Mouse (Mus musculus) heart, embryonic 12.5 days (tissue): ENCODE data around the gene Dhx9. TPM values are rescaled to one million over a fixed set of nuclear protein-coding genes. Genes with fewer than 3 reads are reported as not detected.

Experiments
- ATAC-seq: fragments of 200-750 bp; cut with Nextera tagmentation; 2 replicates; pipeline ENCODE4 v1.8.0; 2017; ENCODE audit warnings: moderate TSS enrichment, moderate library complexity; ENCODE audit not compliant: insufficient number of reproducible peaks, low FRiP score
- H3K27ac ChIP-seq: fragments of 300-500 bp; sonication (generic); 2 replicates; pipeline ENCODE4 v1.5.1; 2016; ENCODE audit warnings: mild to moderate bottlenecking, moderate library complexity; ENCODE audit not compliant: poor library complexity, severe bottlenecking
- H3K27me3 ChIP-seq: fragments of 300-500 bp; sonication (generic); replicated peaks from 2 replicates; pipeline ENCODE4 v1.6.1; 2016; ENCODE audit warnings: mild to moderate bottlenecking, moderate library complexity
- H3K36me3 ChIP-seq: fragments of 300-500 bp; sonication (generic); 2 replicates; pipeline ENCODE4 v1.6.1; 2016; ENCODE audit warnings: mild to moderate bottlenecking, moderate library complexity
- H3K4me1 ChIP-seq: fragments of 300-500 bp; sonication (generic); replicated peaks from 2 replicates; pipeline ENCODE4 v1.6.1; 2016; ENCODE audit warnings: mild to moderate bottlenecking
- H3K4me2 ChIP-seq: fragments of 300-500 bp; sonication (generic); 2 replicates; pipeline ENCODE4 v1.6.1; 2016; ENCODE audit warnings: mild to moderate bottlenecking, moderate library complexity
- H3K4me3 ChIP-seq: fragments of 300-500 bp; sonication (generic); 2 replicates; pipeline ENCODE4 v1.5.1; 2016; ENCODE audit warnings: mild to moderate bottlenecking
- H3K9ac ChIP-seq: fragments of 300-500 bp; sonication (generic); 2 replicates; pipeline ENCODE4 v1.6.1; 2016; ENCODE audit warnings: mild to moderate bottlenecking, moderate library complexity
- H3K9me3 ChIP-seq: fragments of 300-500 bp; sonication (generic); replicated peaks from 2 replicates; pipeline ENCODE4 v1.6.1; 2016; ENCODE audit warnings: mild to moderate bottlenecking, moderate library complexity
- WGBS: fragments of 180-500 bp; shearing (Covaris S2); methylation state at CpG from one replicate; pipeline ENCODE4 v1.1.7; 2016; 5-methylcytosine and 5-hydroxymethylcytosine counted together
- polyA plus RNA-seq: library from polyadenylated mRNA; unstranded; fragments of >200 nt; fragmentation: Nextera tagmentation; extraction: Ambion mirVana; gene quantifications from 2 replicates; pipeline ENCODE4 v1.2.1, GENCODE M21; 2016

Dhx9 gene
- polyA plus RNA-seq, 1 experiment from 2014 or later, result 24.7 TPM

DNA sequence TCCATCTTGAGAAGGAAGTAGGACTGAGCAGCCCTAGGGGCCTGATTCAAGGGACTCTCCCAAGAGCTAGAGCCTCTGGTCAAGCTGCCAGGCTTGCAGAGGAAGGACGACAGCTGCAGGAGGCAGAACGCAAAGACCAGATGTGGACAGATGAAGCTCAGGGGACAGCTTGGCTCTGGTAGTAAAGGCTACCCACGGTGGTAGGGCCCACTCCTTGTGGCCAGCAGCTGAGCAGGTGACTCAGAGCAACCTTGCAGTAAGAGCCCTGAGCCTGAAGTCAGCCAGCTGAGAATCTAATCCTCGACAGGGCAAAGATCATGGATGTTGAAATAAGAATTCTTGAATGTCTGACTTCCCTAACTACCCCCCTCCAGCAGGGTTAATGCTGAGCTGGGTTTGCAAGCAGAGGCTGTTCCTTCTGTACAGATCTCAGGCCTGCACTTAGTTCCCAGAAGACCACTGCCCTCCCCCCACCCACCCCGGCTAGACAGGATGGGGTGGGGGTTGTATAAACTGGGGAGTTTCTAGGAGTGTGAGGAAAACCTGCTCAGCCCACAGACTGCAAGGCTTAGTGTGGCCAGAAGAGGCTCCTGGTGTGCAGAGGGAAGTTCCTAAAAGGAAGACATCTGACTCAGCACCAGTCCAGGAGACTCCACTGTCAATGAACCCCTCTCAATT, 14.3 kb upstream of the Dhx9 start:
- ATAC-seq, result no peak
- H3K36me3 ChIP-seq, result no peaks in the 10 kb centered on the region
- no peaks in the 10 kb centered on the region for H3K9me3 ChIP-seq
- no peaks in the 10 kb centered on the region for H3K4me1 ChIP-seq
- H3K9ac ChIP-seq, result no peak overlapping the region
- WGBS, result 55% methylated on average over 5 of the region's 5 CpGs
- H3K4me3 ChIP-seq, result no peak overlapping the region
- no peaks in the 10 kb centered on the region for H3K27me3 ChIP-seq
- H3K4me2 ChIP-seq, result no peak overlapping the region
- no peak overlapping the region for H3K27ac ChIP-seq

DNA sequence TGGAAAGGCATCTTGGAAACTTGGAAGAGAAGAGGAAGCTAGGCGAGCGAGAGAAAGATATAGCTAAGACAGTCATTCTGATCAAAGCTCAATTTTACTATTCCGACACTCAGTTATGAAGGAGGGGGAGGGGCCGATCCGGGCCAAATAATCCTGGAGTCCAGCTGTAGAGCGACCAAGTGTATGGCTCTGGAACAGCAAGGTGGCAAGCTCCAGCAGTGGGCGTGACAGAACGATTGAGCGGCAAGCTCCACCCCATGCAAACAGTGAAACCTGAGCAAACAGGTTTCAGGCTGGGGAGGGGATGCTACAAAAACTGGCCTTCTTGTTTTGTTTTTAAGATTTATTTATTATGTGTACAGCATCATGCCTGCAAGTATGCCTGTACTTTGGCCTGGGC, 12.6 kb upstream of the Dhx9 start:
- Histone ChIP-seq H3K36me3 (no peaks in the 10 kb centered on the region), H3K27ac (no peak overlapping the region), H3K9ac (no peak overlapping the region), H3K4me3 (no peak overlapping the region), H3K9me3 (no peaks in the 10 kb centered on the region), H3K4me1 (no peaks in the 10 kb centered on the region), H3K4me2 (no peak overlapping the region), H3K27me3 (no peaks in the 10 kb centered on the region)
- ATAC-seq, result no peak
- 87% methylated on average over 9 of the region's 9 CpGs for WGBS

DNA sequence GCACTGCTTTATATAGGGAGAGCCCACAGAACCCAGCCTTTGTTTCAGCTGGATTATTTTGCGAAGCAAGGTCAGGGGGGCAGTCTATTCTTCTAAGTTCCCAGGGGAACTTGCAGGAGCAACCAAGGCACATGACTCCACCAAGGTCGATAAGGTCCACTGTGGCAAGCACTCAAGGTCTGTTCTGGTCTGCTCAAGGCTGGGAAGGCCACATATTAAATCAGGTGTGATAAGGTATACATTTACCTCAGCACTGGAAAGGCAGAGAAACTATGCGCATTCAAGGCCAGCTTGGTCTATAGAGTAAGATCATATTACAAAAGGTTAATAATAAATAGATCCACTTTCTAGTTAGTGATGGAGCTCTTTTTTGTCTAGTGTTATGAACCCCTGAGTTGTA, 8.6 kb upstream of the Dhx9 start:
- ATAC-seq, result no peak
- H3K4me1 ChIP-seq, result 0 out of 2 replicates have a peak, but pooled peaks cover 3% of the 10 kb centered on the region
- 79% methylated on average over 3 of the region's 3 CpGs for WGBS
- H3K36me3 ChIP-seq, result no peaks in the 10 kb centered on the region
- H3K9me3 ChIP-seq, result no peaks in the 10 kb centered on the region
- H3K4me3 ChIP-seq, result no peak overlapping the region
- no peak overlapping the region for H3K9ac ChIP-seq
- H3K27ac ChIP-seq, result no peak overlapping the region
- H3K27me3 ChIP-seq, result no peaks in the 10 kb centered on the region
- H3K4me2 ChIP-seq, result no peak overlapping the region

DNA sequence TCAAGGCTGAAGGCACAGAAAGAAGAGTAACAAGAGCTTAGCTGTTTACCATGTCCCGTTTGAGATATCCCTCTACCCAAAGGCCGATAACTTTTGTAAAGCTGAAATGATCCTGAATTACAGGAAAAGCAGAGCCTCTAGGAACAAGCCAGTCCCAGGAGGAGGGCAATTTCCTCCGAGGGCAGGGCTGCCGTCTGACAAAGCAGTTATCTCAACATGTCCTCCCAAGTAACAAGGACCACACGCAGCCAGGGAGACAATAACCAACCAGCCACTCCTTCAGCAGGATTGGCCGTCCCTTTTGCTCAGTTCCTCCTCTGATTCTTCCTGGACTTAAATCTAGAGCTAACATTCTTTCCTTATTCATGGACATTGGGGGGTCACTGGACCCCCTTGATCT, 6.5 kb upstream of the Dhx9 start:
- Histone ChIP-seq H3K9me3 (no peaks in the 10 kb centered on the region), H3K9ac (no peak overlapping the region), H3K27ac (no peak overlapping the region), H3K36me3 (no peaks in the 10 kb centered on the region), H3K4me3 (no peak overlapping the region), H3K4me1 (0 out of 2 replicates have a peak, but pooled peaks cover 3% of the 10 kb centered on the region), H3K27me3 (no peaks in the 10 kb centered on the region), H3K4me2 (no peak overlapping the region)
- no peak for ATAC-seq
- WGBS, result 25% methylated on average over 6 of the region's 6 CpGs

DNA sequence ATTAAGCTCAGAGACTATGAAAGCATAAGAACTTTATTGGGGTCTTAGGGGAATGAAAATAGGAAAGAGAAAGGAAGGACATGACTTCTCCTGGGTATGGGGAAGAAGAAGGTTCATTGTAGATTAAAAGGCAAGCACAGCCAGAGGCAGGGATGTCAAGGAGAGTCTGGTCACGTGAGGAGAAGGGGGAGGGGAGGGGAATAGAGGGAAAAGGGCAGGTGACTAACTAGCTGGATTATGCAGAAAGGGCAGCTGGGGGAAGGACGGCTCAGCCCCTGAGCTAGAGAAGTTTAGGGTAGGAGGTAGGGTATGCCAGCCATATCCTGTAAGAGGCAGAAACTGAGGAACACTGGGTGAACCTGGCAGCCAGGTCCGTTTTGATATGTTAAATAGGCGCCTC, 5.9 kb upstream of the Dhx9 start:
- Histone ChIP-seq H3K4me3 (no peak overlapping the region), H3K9ac (no peak overlapping the region), H3K9me3 (no peaks in the 10 kb centered on the region), H3K4me1 (0 out of 2 replicates have a peak, but pooled peaks cover 3% of the 10 kb centered on the region), H3K4me2 (no peak overlapping the region), H3K36me3 (no peaks in the 10 kb centered on the region), H3K27me3 (no peaks in the 10 kb centered on the region), H3K27ac (no peak overlapping the region)
- ATAC-seq, result no peak
- 25% methylated on average over 4 of the region's 4 CpGs for WGBS

DNA sequence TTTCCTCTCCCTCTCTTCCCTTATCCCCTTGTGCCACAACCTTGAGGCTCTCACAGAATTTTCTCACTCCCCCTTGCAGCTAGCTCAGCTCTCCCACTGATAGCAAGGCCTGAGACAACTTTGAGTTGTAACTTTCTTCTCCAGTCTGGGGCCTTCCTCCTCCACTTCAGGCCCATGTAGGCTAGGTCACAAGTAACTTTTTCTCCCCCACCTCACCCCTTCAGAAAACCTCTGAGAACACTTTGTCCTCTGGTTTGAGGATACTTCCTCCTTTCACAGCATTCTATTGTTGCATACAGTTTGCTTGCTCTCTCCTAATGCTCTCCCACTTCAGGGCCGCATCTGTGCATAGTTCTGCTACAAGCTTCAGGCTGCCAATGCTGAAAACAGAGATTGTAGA, 4.4 kb upstream of the Dhx9 start:
- Histone ChIP-seq H3K27ac (no peak overlapping the region), H3K27me3 (no peaks in the 10 kb centered on the region), H3K4me3 (no peak overlapping the region), H3K36me3 (no peaks in the 10 kb centered on the region), H3K4me2 (no peak overlapping the region), H3K9ac (no peak overlapping the region), H3K9me3 (no peaks in the 10 kb centered on the region), H3K4me1 (0 out of 2 replicates have a peak, but pooled peaks cover 3% of the 10 kb centered on the region)
- WGBS, result 90% methylated on average over 1 of the region's 1 CpGs
- ATAC-seq, result no peak

DNA sequence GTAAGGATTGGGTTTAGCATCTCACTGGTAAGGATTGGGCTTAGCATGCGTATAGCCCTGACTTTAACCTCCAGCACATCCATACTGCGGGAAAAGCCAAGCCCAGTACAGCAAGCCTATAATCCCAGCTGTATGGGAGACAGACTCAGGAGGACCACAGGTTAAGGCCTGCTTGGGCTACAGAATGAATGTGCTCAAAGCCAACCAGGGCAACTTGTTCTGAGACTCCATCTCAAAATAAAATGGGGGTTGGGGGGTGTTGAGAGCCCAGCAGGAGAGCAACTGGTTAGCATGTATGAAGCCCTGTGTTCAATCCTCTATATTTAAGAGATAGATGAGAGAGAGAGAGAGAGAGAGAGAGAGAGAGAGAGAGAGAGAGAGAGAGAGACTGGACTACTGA, 3.9 kb upstream of the Dhx9 start:
- 70% methylated on average over 2 of the region's 2 CpGs for WGBS
- H3K4me1 ChIP-seq, result peaks cover 3% of the 10 kb centered on the region
- H3K9me3 ChIP-seq, result no peaks in the 10 kb centered on the region
- no peaks in the 10 kb centered on the region for H3K36me3 ChIP-seq
- no peak overlapping the region for H3K4me3 ChIP-seq
- H3K4me2 ChIP-seq, result no peak overlapping the region
- no peak overlapping the region for H3K9ac ChIP-seq
- H3K27ac ChIP-seq, result no peak overlapping the region
- no peaks in the 10 kb centered on the region for H3K27me3 ChIP-seq
- no peak for ATAC-seq

DNA sequence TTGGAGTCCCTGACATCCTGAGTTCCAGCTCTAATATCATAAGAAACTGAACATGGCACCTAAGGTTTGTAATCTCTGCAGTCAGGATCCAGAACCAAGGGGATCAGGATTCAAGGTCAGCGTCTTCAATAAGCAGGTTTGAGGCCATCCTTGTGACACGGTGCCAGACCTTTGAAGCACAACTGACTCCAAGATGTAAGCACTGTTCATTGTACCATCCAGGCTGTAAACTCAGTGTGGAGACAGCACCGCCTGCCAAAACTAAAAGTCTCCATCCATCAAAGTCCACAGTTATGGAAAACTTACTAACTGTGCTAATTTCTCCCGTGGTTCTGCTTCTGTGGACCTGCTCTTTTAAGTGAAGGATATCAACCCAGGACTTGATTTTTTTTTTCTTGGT, 2.5 kb upstream of the Dhx9 start:
- no peaks in the 10 kb centered on the region for H3K27me3 ChIP-seq
- 71% methylated on average over 4 of the region's 4 CpGs for WGBS
- H3K4me1 ChIP-seq, result peaks cover 13% of the 10 kb centered on the region
- peak overlapping the region; percentile 30; the same call in 1 of the 2 replicates for H3K9ac ChIP-seq
- no peak overlapping the region for H3K4me2 ChIP-seq
- no peak overlapping the region for H3K27ac ChIP-seq
- H3K9me3 ChIP-seq, result no peaks in the 10 kb centered on the region
- ATAC-seq, result no peak
- no peaks in the 10 kb centered on the region for H3K36me3 ChIP-seq
- H3K4me3 ChIP-seq, result no peak overlapping the region

DNA sequence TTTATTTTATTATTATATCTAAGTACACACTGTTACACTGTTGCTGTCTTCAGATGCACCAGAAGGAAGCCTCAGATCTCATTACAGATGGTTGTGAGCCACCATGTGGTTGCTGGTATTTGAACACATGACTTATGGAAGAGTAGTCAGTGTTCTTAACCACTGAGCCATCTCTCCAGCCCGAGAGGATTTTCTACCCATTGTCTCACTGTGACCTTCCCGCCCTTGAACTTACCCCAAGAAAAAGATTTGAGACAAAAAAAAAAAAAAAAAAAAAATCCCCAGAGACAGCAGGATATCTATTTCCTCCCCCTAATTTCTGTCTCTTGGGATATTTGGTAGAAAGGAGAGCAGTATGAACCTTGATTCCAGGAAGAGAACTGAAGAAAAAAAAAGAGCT, 2.1 kb upstream of the Dhx9 start:
- no peak overlapping the region for H3K4me2 ChIP-seq
- H3K27me3 ChIP-seq, result no peaks in the 10 kb centered on the region
- peak overlapping the region; percentile 30; the same call in 1 of the 2 replicates for H3K9ac ChIP-seq
- H3K4me1 ChIP-seq, result peaks cover 17% of the 10 kb centered on the region
- ATAC-seq, result no peak
- WGBS, result 38% methylated on average over 2 of the region's 2 CpGs
- H3K27ac ChIP-seq, result no peak overlapping the region
- H3K4me3 ChIP-seq, result no peak overlapping the region
- H3K9me3 ChIP-seq, result no peaks in the 10 kb centered on the region
- H3K36me3 ChIP-seq, result no peaks in the 10 kb centered on the region

DNA sequence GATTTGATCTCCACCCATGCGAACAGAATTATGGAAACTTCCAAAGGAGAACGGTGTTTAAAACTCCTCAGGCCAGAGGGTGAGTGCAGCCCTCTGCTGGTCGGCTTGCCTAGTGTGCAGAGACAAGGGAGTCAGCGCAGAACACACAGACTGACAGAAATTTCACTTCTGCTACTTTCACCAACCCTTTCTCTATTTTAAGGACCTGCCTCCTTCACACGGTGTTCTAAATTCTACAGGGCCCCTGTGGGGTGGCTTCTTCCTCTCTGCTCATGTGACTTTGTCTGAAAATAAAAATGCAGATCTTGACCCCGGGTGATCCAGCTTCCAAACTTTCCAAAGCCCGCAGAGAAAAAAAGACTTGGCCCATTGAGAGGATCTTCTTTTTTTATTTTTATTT, 1.7 kb upstream of the Dhx9 start:
- Histone ChIP-seq H3K9ac (no peak overlapping the region), H3K9me3 (no peaks in the 10 kb centered on the region), H3K4me1 (peaks cover 21% of the 10 kb centered on the region), H3K4me2 (no peak overlapping the region), H3K4me3 (no peak overlapping the region), H3K27ac (no peak overlapping the region), H3K36me3 (no peaks in the 10 kb centered on the region), H3K27me3 (no peaks in the 10 kb centered on the region)
- WGBS, result 51% methylated on average over 7 of the region's 7 CpGs
- ATAC-seq, result no peak

DNA sequence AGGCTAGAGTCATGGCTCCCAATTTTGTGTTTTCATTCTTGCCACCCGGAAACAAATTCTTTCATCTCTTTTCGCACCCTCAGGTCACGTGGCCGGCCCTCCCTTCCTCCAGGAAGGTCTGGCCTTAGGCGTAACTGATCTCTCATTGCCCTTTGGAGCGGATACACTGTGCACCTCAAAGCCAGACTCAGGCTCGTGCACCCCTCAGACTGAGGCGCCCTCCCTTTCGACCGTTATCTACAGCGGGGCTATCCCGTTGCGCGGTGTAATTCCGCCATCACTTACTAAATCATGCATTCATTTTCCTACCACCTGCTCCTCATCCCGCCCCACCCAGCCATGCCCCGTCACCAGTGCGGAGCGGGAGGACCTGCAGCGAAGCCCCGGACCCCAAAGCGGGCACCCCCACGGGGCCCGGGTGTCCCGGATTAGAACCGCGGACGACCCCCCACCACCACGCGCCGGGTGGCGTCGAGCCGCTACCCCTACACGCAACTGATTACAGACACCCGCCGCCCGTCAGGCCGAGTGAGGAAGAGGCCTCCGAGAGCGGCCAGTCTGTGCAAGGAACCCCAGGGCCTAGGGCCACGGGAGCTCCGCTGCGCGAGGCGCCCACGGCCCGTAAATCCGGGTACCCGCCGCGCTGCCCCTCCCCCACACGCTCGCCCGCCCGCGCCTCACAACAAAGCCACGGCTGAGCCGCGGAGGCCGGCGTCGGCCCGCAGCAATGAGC, 527 bp downstream of the Dhx9 start:
- under 1% methylated on average over 64 of the region's 64 CpGs for WGBS
- peak; percentile 78 for ATAC-seq
- Histone ChIP-seq H3K27me3 (no peaks in the 10 kb centered on the region), H3K27ac (peak overlapping the region; percentile 89), H3K9ac (peak overlapping the region; percentile 100), H3K4me3 (peak overlapping the region; percentile 100), H3K4me2 (peak overlapping the region; percentile 91), H3K4me1 (peaks cover 21% of the 10 kb centered on the region), H3K36me3 (peaks cover 11% of the 10 kb centered on the region), H3K9me3 (no peaks in the 10 kb centered on the region)
